Mouse (Mus musculus) spleen, postnatal 4 days (tissue): ENCODE results near the gene Gfy.
A peak's percentile ranks its signal among the peaks of the same experiment; 100 is the strongest.
"Not testable (repeated sequence)": the region's sequence is repeated elsewhere in the genome, so short reads cannot be mapped to it uniquely, and the experiment has no call there.

ENCODE experiments used
- DNase-seq, 2 experiments: peaks; one replicate each; pipeline ENCODE4 v3.0.0; 2022; ENCODE audit warnings: low spot score in 2 of 2

The Gfy gene

GRCm38 (mm10) chr7:45193871-45194785 lies 14.8 kb upstream of the Gfy start:
- no peak for DNase-seq

- DNase-seq = no peak
These were observed 14.0 kb upstream of the Gfy start for GRCm38 (mm10) chr7:45193406-45193805.

- DNase-seq = no peak
These were observed 13.4 kb upstream of the Gfy start for GRCm38 (mm10) chr7:45192585-45193310.

- no peak for DNase-seq
These were observed 12.5 kb upstream of the Gfy start for GRCm38 (mm10) chr7:45191803-45192363.

GRCm38 (mm10) chr7:45191161-45191560 lies 11.8 kb upstream of the Gfy start:
- DNase-seq = no peak

- no peak for DNase-seq
These were observed 10.8 kb upstream of the Gfy start for GRCm38 (mm10) chr7:45190186-45190585.

- DNase-seq = no peak
These were observed 10.2 kb upstream of the Gfy start for GRCm38 (mm10) chr7:45189600-45189999.

- DNase-seq = no peak
These were observed 6.6 kb upstream of the Gfy start for GRCm38 (mm10) chr7:45185921-45186320.

GRCm38 (mm10) chr7:45183672-45184071 lies 4.3 kb upstream of the Gfy start:
- no peak for DNase-seq

GRCm38 (mm10) chr7:45182606-45183005 lies 3.2 kb upstream of the Gfy start:
- DNase-seq = no peak

- DNase-seq = peak; percentile 88 to 92
These were observed 2.8 kb upstream of the Gfy start for GRCm38 (mm10) chr7:45182199-45182601.

- peak; percentile 28 to 75 for DNase-seq
These were observed 2.2 kb upstream of the Gfy start for GRCm38 (mm10) chr7:45181540-45181939.

- no peak for DNase-seq
These were observed 1.6 kb upstream of the Gfy start, which contains the start of gene Pth2 for GRCm38 (mm10) chr7:45180896-45181477. Gene Pth2 (plus strand): TSS chr7:45180995.

- no peak for DNase-seq
These were observed 819 bp downstream of the Gfy start for GRCm38 (mm10) chr7:45178550-45178949.

GRCm38 (mm10) chr7:45176356-45176755 lies 3.0 kb downstream of the Gfy start:
- no peak for DNase-seq

- DNase-seq = no peak
These were observed 3.4 kb downstream of the Gfy start for GRCm38 (mm10) chr7:45175929-45176328.

GRCm38 (mm10) chr7:45175398-45175797 lies 4.0 kb downstream of the Gfy start:
- DNase-seq = no peak

- no peak for DNase-seq
These were observed 4.6 kb downstream of the Gfy start for GRCm38 (mm10) chr7:45174567-45175280.

- DNase-seq = not testable (repeated sequence)
These were observed 5.6 kb downstream of the Gfy start for GRCm38 (mm10) chr7:45173772-45174171.

- DNase-seq = peak; percentile 38 to 82
These were observed 6.4 kb downstream of the Gfy start for GRCm38 (mm10) chr7:45172974-45173373.

GRCm38 (mm10) chr7:45169495-45169894 lies 9.9 kb downstream of the Gfy start:
- no peak for DNase-seq
